Mouse (Mus musculus) forelimb bud, embryonic 11.5 days (tissue): ENCODE results near the gene Ank2.

ENCODE experiments used
- DNase-seq: peaks from one replicate; pipeline ENCODE4 v3.0.0-alpha.2; 2012; ENCODE audit warnings: low read depth, low spot score

Gene Ank2

DNA sequence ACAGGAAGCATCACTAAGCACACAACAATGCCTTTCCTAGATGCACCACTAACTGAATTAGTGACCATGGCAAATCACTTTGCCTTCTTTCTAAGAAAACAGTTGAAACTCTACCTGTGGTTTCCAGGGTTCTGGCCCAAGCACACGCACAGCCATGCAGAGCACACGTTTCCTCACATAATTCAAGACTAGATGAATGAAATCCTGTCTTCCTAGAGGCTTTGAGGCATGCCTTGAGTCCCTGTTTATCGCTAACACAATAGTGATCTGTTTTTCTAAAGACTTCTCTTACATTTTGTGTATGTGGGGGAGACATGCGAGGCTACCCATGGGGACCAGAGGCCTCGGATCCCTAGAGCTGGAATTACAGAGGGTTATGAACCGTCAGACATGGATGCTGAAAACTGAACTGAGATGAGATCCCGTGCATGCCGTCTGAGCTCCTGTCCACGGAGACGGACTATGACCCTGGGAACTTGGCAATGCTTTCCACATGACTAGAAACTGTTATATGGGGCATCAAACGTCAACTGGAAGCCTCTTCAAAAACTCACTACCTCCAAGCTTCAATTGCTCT, 256.8 kb downstream of the Ank2 start:
- no peak for DNase-seq

- no peak for DNase-seq
Measured at GRCm38 (mm10) chr3:127235271-127235670, 263.9 kb downstream of the Ank2 start.

- peak; percentile 16 for DNase-seq
Measured at GRCm38 (mm10) chr3:127225799-127226730, 273.1 kb downstream of the Ank2 start.

- DNase-seq = no peak
Measured at GRCm38 (mm10) chr3:127225167-127225798, 273.9 kb downstream of the Ank2 start.

DNA sequence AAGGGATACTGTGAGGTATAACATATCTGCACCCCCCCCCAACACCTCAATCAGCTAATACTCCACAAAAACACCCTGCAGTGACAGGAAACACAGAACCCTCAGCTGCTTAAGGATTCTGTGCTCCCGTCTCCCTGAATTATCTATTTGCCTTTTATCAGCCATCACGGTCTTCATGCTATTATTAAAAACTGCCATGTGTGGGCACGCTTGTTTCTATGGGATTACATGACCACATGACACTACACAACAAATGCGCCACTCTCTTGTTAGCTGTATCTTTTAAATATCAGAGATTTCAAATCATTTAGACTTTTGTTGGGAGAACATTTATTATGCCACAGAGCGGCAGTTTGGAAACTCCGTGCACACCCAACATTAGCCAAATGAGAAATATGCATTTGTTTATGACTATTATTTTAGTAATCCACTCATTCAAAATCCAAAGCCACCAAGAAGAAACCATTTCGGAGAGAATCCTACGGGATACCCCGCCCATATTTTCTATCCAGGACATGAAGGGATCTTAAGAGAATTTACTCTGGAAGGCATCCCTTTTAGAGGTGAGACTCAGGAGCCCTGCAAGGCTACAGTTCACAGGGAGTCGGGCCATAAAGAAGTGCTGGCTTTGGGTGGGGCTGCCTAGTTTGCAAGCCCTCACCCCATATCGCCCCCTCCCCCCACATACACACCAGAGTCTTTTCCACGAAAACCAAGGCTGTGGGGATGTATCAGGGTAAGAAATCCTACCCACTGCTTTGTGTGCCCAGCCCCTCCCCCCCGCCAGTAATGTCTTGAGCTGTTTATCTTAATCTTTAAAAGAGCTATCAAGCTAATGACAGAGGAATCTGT, 274.6 kb downstream of the Ank2 start:
- no peak for DNase-seq

GRCm38 (mm10) chr3:127222086-127222485, 277.1 kb downstream of the Ank2 start:
- DNase-seq = no peak

GRCm38 (mm10) chr3:127220859-127221258, 278.3 kb downstream of the Ank2 start:
- no peak for DNase-seq

GRCm38 (mm10) chr3:127213534-127213933, 285.6 kb downstream of the Ank2 start:
- no peak for DNase-seq

DNA sequence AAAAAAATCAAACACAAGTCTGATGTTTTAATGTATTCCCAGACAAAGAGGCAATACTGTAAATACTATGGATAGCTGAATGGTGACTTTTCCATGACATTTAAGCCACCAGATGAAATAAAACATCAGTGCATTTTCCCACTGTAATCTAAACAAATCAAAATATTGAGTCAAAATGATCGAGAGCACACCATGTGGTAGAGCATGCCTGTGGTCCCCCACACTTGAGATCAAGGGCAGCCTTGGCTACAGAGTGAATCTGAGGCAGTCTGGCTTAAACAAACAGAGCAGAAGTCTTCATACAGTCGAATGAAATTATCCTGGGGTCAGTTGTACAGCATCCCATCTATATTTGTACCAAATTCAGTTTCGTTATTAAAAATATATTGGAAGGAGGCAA, 288.0 kb downstream of the Ank2 start:
- DNase-seq = no peak

GRCm38 (mm10) chr3:127210552-127210951, 288.6 kb downstream of the Ank2 start:
- DNase-seq = no peak

DNA sequence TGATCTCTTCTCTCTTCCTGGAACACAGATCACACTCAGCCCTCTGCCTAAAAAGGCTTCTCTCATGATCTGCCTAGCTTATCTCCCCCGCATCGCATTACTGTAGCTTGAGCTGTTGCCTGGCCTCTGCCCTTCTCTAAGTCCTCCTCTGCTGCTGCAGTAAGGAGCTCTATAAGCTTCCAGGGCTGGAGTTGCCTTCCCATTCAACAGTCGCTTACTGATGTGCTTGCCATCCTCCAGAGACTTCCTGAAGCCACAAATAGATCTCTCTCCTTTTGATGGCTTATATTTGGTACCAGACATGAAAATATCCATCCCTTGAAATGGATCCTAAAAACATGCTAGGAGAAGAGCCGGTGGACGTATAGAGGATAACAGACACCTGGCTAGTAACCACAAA, 290.3 kb downstream of the Ank2 start:
- no peak for DNase-seq

DNA sequence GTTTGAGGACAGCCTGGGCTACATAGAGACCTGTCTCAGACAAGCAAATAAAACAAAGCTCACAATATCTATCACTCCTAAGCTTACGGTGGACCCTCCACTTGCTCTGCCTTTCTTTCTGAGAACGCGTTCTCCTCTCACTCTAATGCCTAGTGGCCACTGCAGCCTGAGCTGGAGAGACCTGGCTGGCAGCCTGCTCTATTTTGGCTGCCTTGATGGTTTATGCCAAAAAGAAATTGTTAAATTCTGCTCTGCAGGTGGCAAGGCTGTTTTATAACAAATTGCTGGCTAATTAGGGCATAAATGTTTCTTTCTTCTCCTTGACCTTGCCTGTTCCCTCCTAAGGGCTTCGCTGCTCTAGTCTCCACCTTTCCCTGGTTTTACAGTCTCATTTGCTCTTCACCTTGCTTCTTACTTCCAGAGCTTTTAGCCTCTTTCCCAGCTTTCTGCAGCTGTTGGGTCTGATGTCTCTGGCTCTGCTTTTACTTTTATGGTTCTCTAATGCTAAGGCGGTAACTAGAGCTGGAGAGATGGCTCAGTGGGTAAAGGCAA, 293.2 kb downstream of the Ank2 start:
- DNase-seq = peak; percentile 30

DNA sequence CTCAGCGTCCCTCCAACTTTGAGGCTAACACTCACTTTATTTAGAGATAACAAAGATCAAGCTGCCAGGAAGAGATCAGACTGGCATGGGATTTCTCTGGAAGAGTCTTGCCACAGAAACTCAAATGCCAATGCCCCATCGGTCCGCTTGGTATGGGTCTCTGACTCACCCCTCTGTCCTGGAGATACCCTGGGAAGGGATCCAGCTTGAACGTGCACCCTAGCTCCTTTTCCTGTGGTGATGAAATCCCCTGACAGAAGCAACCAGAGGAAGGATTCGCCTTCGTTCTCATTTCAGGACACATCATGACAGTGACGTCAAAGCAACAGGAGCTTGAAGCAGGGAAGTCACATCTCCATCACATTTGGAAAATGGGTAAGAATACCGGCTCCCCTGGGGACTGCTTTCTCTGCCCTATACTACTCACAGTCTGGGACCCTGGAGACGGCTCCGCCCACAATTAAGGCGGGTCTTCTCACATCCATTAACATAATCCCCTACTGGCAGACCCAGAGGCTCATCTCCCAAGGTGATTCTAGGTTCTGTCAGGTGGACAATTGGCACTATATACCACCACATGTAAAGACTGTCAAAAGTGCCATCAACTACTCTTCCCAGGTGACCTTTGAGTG, 296.6 kb downstream of the Ank2 start:
- DNase-seq = no peak

DNA sequence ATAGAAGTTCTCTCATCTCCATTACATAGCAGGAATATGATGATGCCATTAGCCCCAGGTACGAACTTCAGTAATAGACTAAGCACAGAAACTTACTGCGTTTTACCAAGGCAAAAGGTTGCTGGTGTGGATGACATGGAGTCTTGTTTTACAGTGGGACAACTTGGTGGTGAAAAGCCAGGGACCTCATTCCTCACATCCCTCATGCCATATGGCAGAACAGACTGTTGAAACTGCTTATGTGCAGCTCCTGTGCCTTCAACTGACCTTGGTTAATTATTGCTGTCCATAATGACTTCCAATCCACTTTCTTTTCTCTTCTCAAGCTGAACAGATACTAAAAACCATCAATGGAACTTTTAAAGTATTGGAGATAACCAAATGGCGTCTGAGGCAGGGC, 298.4 kb downstream of the Ank2 start:
- DNase-seq = no peak

DNA sequence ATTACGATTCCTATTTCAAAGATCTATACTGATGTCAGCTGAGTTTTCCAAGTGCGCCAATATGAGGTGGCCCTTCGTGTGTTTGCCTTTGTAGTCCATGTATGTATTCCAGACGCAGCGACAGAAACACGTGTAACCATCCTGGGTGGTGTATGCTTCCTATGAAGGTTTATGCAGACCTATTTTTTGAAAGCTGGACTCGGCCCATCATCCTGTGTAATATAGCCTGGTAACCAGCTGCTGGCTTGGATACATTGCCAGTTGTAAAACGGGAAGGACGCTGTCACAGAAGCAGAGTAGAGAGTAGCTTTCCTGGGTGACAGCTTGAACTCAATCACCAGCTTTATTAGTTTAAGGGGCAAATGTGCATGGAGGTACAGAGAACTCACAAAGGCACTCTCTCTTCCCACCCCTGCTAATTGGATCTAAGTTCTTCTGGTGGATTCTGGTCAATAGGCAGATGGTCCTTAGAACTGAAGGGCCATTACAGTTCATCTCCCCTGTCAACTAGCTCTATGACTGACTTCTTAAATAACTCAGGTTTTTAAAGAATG, 300.0 kb downstream of the Ank2 start:
- no peak for DNase-seq

DNA sequence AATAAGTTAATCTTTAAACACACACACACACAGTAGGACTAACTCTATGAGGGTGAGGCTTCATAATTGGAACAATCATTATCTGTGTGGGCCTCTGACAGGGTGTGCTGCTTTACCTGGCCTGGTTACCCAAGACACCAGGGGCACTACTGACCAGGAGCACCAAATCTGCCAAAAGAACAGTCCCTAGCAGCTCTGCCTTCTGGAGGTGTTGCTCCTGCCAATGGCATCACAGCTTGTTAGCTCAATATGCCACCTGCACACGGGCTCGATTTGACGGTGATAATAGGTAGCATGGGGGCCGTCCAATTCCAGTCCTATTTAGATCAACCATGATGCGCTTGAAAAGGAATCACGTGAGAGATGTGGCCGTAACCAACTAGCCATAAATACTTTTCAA, 300.5 kb downstream of the Ank2 start:
- DNase-seq = no peak

- no peak for DNase-seq
Measured at GRCm38 (mm10) chr3:127188789-127189128, 310.4 kb downstream of the Ank2 start.

GRCm38 (mm10) chr3:127188086-127188788, 310.9 kb downstream of the Ank2 start:
- DNase-seq = no peak

- DNase-seq = no peak
Measured at GRCm38 (mm10) chr3:127187081-127187480, 312.1 kb downstream of the Ank2 start.

DNA sequence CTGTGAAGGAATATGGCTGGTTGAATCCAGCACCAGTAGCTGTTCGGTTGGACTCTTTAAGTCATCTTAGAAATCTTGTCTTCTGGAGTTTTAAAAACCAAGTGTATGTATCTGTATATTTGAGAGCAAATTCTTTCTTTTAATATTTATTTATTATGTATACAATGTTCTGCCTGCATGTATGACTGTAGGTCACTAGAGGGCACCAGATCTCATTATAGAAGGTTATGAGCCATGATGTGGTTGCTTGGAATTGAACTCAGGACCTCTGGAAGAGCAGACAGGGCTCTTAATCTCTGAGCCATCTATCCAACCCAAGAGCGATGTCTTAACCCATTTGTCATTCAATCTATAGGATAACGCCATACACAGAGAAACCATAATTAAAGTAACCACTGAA, 312.9 kb downstream of the Ank2 start:
- DNase-seq = no peak
